9 mouse cellular contexts compared by ENCODE assay signal in genomic region chr1:127239914-127240313, GRCm38 (mm10). TPM values are rescaled to one million over a fixed set of nuclear protein-coding genes. Genes with fewer than 3 reads are reported as not detected.
DNase-seq lines count a peak whose midpoint lies in the region; ATAC-seq and TF ChIP-seq lines count a peak whose summit lies in the region.
"Had no signal": no experiment of that assay in that cellular context is flagged by ENCODE, and none has a peak within 500 bp of the region (broad histone marks: within the 10 kb centered on the region; RNA-seq: fewer than 3 reads in every experiment).

No protein-coding gene starts in this region.

- DNase-seq in liver, embryonic 11.5 days (ENCODE audit: low spot score), result no peak
- DNase-seq in hindbrain, embryonic 10.5 days (ENCODE audit: low spot score), result peak; percentile 16
- DNase-seq in midbrain, embryonic 14.5 days, result peak; percentile 44
- no peak for DNase-seq in layer of hippocampus, postnatal 14 days (ENCODE audit: low spot score in 2 of 2)
- DNase-seq in cerebellum, adult 2 months, result no peak
- DNase-seq: lung, embryonic 14.5 days had no signal

- H3K9me3 ChIP-seq in liver, embryonic 15.5 days (replicated peaks), result no peaks in the 10 kb centered on the region
- no peaks in the 10 kb centered on the region for H3K9me3 ChIP-seq in liver, embryonic 11.5 days (ENCODE audit: control insufficient read depth, low read length)
- no peaks in the 10 kb centered on the region for H3K9me3 ChIP-seq in hindbrain, embryonic 10.5 days
- H3K9me3 ChIP-seq in midbrain, embryonic 14.5 days (ENCODE audit: control insufficient read depth, low read length), result no peaks in the 10 kb centered on the region

- H3K4me1 ChIP-seq in liver, embryonic 15.5 days (replicated peaks), result peaks cover 14% of the 10 kb centered on the region
- peaks cover 7% of the 10 kb centered on the region; the same call in 1 of the 2 replicates for H3K4me1 ChIP-seq in liver, embryonic 11.5 days (replicated peaks; ENCODE audit: control insufficient read depth, insufficient read depth, low read length)
- peaks cover 5% of the 10 kb centered on the region for H3K4me1 ChIP-seq in cortical plate, adult 2 months (ENCODE audit: control insufficient read depth, insufficient read depth, low read length)
- H3K4me1 ChIP-seq in hindbrain, embryonic 10.5 days (replicated peaks), result peaks cover 21% of the 10 kb centered on the region
- H3K4me1 ChIP-seq in midbrain, embryonic 14.5 days (ENCODE audit: control insufficient read depth, insufficient read depth, low read length), result peaks cover 12% of the 10 kb centered on the region; the same call in 1 of the 2 replicates
- H3K4me1 ChIP-seq in cerebellum, adult 2 months (ENCODE audit: control insufficient read depth, insufficient read depth, low read length), result no peaks in the 10 kb centered on the region; the same call in 1 of the 2 replicates

- H3K27ac ChIP-seq in liver, embryonic 15.5 days (replicated peaks), result 0 out of 2 replicates have a peak overlapping the region, but pooled peaks have one; percentile 3
- H3K27ac ChIP-seq in liver, embryonic 11.5 days (ENCODE audit: low read depth, low read length), result no peak overlapping the region
- peak overlapping the region; percentile 45 for H3K27ac ChIP-seq in cortical plate, adult 2 months (ENCODE audit: insufficient read depth, low read length)
- peak overlapping the region; percentile 40; the same call in 1 of the 2 replicates for H3K27ac ChIP-seq in hindbrain, embryonic 10.5 days
- no peak overlapping the region for H3K27ac ChIP-seq in midbrain, embryonic 14.5 days (replicated peaks; ENCODE audit: low read depth, low read length)
- no peak overlapping the region for H3K27ac ChIP-seq in cerebellum, adult 2 months (ENCODE audit: insufficient read depth, low read length)

- 23% methylated on average over 6 of the region's 6 CpGs for whole genome bisulfite sequencing in liver, embryonic 15.5 days (ENCODE audit: insufficient replicate concordance)
- 32% methylated on average over 6 of the region's 6 CpGs for WGBS in liver, embryonic 11.5 days
- WGBS in hindbrain, embryonic 10.5 days, result 28% methylated on average over 6 of the region's 6 CpGs
- WGBS in midbrain, embryonic 14.5 days, result 15% methylated on average over 6 of the region's 6 CpGs
- WGBS in cerebellum, adult 2 months, result 55% methylated on average over 6 of the region's 6 CpGs

- no peak overlapping the region for H3K4me2 ChIP-seq in liver, embryonic 15.5 days
- no peak overlapping the region for H3K4me2 ChIP-seq in liver, embryonic 11.5 days
- H3K4me2 ChIP-seq in midbrain, embryonic 14.5 days (ENCODE audit: low read length), result no peak overlapping the region
- H3K4me2 ChIP-seq: lung, embryonic 14.5 days had no signal

- no peaks in the 10 kb centered on the region for H3K27me3 ChIP-seq in liver, embryonic 15.5 days
- H3K27me3 ChIP-seq in liver, embryonic 11.5 days (replicated peaks; ENCODE audit: control insufficient read depth, insufficient read depth, low read length), result no peaks in the 10 kb centered on the region
- no peaks in the 10 kb centered on the region for H3K27me3 ChIP-seq in hindbrain, embryonic 10.5 days (ENCODE audit: insufficient read depth, poor library complexity, severe bottlenecking)
- H3K27me3 ChIP-seq in midbrain, embryonic 14.5 days (ENCODE audit: control insufficient read depth, insufficient read depth, low read length), result no peaks in the 10 kb centered on the region
- H3K27me3 ChIP-seq in cerebellum, adult 2 months (ENCODE audit: control insufficient read depth, insufficient read depth, low read length), result no peaks in the 10 kb centered on the region

- H3K4me3 ChIP-seq in liver, embryonic 15.5 days (replicated peaks), result no peak overlapping the region
- H3K4me3 ChIP-seq in liver, embryonic 11.5 days (ENCODE audit: low read depth, low read length), result no peak overlapping the region
- no peak overlapping the region for H3K4me3 ChIP-seq in cortical plate, adult 2 months (ENCODE audit: insufficient read depth, low read length)
- H3K4me3 ChIP-seq in hindbrain, embryonic 10.5 days, result no peak overlapping the region
- H3K4me3 ChIP-seq in midbrain, embryonic 14.5 days (replicated peaks; ENCODE audit: low read depth, low read length), result no peak overlapping the region
- H3K4me3 ChIP-seq in cerebellum, adult 2 months (replicated peaks; ENCODE audit: insufficient read depth, low read depth, low read length), result no peak overlapping the region

- no peaks in the 10 kb centered on the region for H3K36me3 ChIP-seq in liver, embryonic 15.5 days (replicated peaks)
- H3K36me3 ChIP-seq in liver, embryonic 11.5 days (ENCODE audit: control insufficient read depth, insufficient read depth, low read length), result no peaks in the 10 kb centered on the region
- no peaks in the 10 kb centered on the region for H3K36me3 ChIP-seq in hindbrain, embryonic 10.5 days
- H3K36me3 ChIP-seq in midbrain, embryonic 14.5 days (ENCODE audit: control insufficient read depth, insufficient read depth, low read length), result no peaks in the 10 kb centered on the region

- H3K9ac ChIP-seq in liver, embryonic 15.5 days, result no peak overlapping the region
- no peak overlapping the region for H3K9ac ChIP-seq in liver, embryonic 11.5 days (ENCODE audit: low read depth, low read length)
- no peak overlapping the region for H3K9ac ChIP-seq in midbrain, embryonic 14.5 days (replicated peaks; ENCODE audit: low read length)
- H3K9ac ChIP-seq: lung, embryonic 14.5 days had no signal

- no peak for TF ChIP-seq CTCF in cortical plate, adult 2 months (IDR thresholded peaks at IDR 0.05; ENCODE audit: extremely low read depth, insufficient read depth, low read length)
- TF ChIP-seq CTCF in cerebellum, adult 2 months (IDR thresholded peaks at IDR 0.05; ENCODE audit: borderline replicate concordance, insufficient read depth, low read depth, low read length), result no peak

- TF ChIP-seq POLR2A in cortical plate, adult 2 months (IDR thresholded peaks at IDR 0.05; ENCODE audit: extremely low read depth, insufficient read depth, low read length), result no peak
- no peak for TF ChIP-seq POLR2A in cerebellum, adult 2 months (IDR thresholded peaks at IDR 0.05; ENCODE audit: borderline replicate concordance, insufficient read depth, low read length)

- no peak for ATAC-seq in liver, embryonic 15.5 days (ENCODE audit: insufficient read depth)
- ATAC-seq in liver, embryonic 11.5 days (replicated peaks; ENCODE audit: low FRiP score), result no peak; the same call in 1 of the 2 replicates
- ATAC-seq in midbrain, embryonic 14.5 days (ENCODE audit: low FRiP score, low TSS enrichment), result no peak
- ATAC-seq in erythroblast, adult 5-6 weeks (replicated peaks; ENCODE audit: low FRiP score, poor library complexity, severe bottlenecking), result no peak

RNA-seq across cellular contexts. Expression of gene Mgat5, which starts 35.1 kb away (rescaled TPM):
- 0.62 and 0.68 TPM in 2 replicates for polyA plus RNA-seq in liver, embryonic 15.5 days (2015; fragmentation: Nextera tagmentation; extraction: Ambion mirVana)
- 1.8 and 2.3 TPM in 2 replicates for polyA plus RNA-seq in liver, embryonic 11.5 days (2014; fragmentation: Nextera tagmentation; extraction: Ambion mirVana)
- 32.9 TPM in 2 replicates for polyA plus RNA-seq in cortical plate, adult 2 months (2012; rRNA removed)
- 4.7 and 7.0 TPM in 2 replicates for polyA plus RNA-seq in hindbrain, embryonic 10.5 days (2016; fragmentation: Nextera tagmentation; extraction: Ambion mirVana)
- 18.3 and 21.4 TPM in 2 replicates for polyA plus RNA-seq in midbrain, embryonic 14.5 days (2014; fragmentation: Nextera tagmentation; extraction: Ambion mirVana)
- total RNA-seq in erythroblast, adult 5-6 weeks (2015; ENCODE audit: low replicate concordance), result 10.8 and 11.7 TPM in 2 replicates
- total RNA-seq in erythroblast, adult 5-6 weeks (2017; ENCODE audit: low replicate concordance), result 6.8 and 9.4 TPM in 2 replicates
- 10 to 100 TPM; 52.8 to 58.8 TPM for total RNA-seq in layer of hippocampus, postnatal 14 days (2021)
- polyA plus RNA-seq in cerebellum, adult 2 months (2012; rRNA removed), result 30.5 and 31.0 TPM in 2 replicates

Comparison
In these comparisons a context has a peak if more than half of its experiments do, and no peak if none do; other contexts are left out.
1. H3K27ac ChIP-seq: peak in liver, embryonic 15.5 days (single experiment), cortical plate, adult 2 months (single experiment) and hindbrain, embryonic 10.5 days (single experiment); none in liver, embryonic 11.5 days (single experiment), midbrain, embryonic 14.5 days (single experiment) and cerebellum, adult 2 months (single experiment).
2. DNase-seq: peak in hindbrain, embryonic 10.5 days (single experiment) and midbrain, embryonic 14.5 days (single experiment); none in liver, embryonic 11.5 days (single experiment), layer of hippocampus, postnatal 14 days (0 of 2) and cerebellum, adult 2 months (0 of 2).